Mouse (Mus musculus) midbrain, embryonic 14.5 days (tissue): Measurements from ENCODE around the gene Rnase12. TPM values are rescaled to one million over a fixed set of nuclear protein-coding genes. Genes with fewer than 3 reads are reported as not detected.

Experiments used
- ATAC-seq: fragments of 200-750 bp; cut with Nextera tagmentation; 2 replicates; pipeline ENCODE4 v1.8.0; 2017; ENCODE audit warnings: moderate number of reproducible peaks, moderate library complexity; ENCODE audit not compliant: low FRiP score, low TSS enrichment
- DNase-seq: peaks from one replicate; pipeline ENCODE4 v3.0.0-alpha.2; 2015
- H3K27ac ChIP-seq: fragments of 300-500 bp; sonication (generic); replicated peaks from 2 replicates; pipeline ENCODE4 v1.5.1; 2014; ENCODE audit warnings: mild to moderate bottlenecking, low read depth, low read length, moderate library complexity
- H3K27me3 ChIP-seq: fragments of 300-500 bp; sonication (generic); 2 replicates; pipeline ENCODE4 v1.6.1; 2014; ENCODE audit warnings: low read length, control low read depth, mixed read lengths; ENCODE audit not compliant: control insufficient read depth, insufficient read depth
- H3K36me3 ChIP-seq: fragments of 300-500 bp; sonication (generic); 2 replicates; pipeline ENCODE4 v1.6.1; 2014; ENCODE audit warnings: low read length, control low read depth; ENCODE audit not compliant: control insufficient read depth, insufficient read depth
- H3K4me1 ChIP-seq: fragments of 300-500 bp; sonication (generic); 2 replicates; pipeline ENCODE4 v1.6.1; 2014; ENCODE audit warnings: mild to moderate bottlenecking, antibody characterized with exemption, low read length, control low read depth; ENCODE audit not compliant: control insufficient read depth, insufficient read depth
- H3K4me2 ChIP-seq: fragments of 300-500 bp; sonication (generic); 2 replicates; pipeline ENCODE4 v1.6.1; 2014; ENCODE audit warnings: mild to moderate bottlenecking, low read length, moderate library complexity
- H3K4me3 ChIP-seq: fragments of 300-500 bp; sonication (generic); replicated peaks from 2 replicates; pipeline ENCODE4 v1.5.1; 2014; ENCODE audit warnings: low read depth, low read length
- H3K9ac ChIP-seq: fragments of 300-500 bp; sonication (generic); replicated peaks from 2 replicates; pipeline ENCODE4 v1.6.1; 2014; ENCODE audit warnings: mild to moderate bottlenecking, low read length, moderate library complexity
- H3K9me3 ChIP-seq: fragments of 300-500 bp; sonication (generic); 2 replicates; pipeline ENCODE4 v1.6.1; 2016; ENCODE audit warnings: low read length, control low read depth, mixed read lengths; ENCODE audit not compliant: control insufficient read depth
- WGBS: fragments of 180-500 bp; shearing (Covaris S2); extraction: QIAGEN DNeasy Blood & Tissue Kit; methylation state at CpG from one replicate; pipeline ENCODE4 v1.1.7; 2014; 5-methylcytosine and 5-hydroxymethylcytosine counted together
- polyA plus RNA-seq: library from polyadenylated mRNA; unstranded; fragments of >200 nt; fragmentation: Nextera tagmentation; extraction: Ambion mirVana; gene quantifications from 2 replicates; pipeline ENCODE4 v1.2.1, GENCODE M21; 2014

The Rnase12 gene
- polyA plus RNA-seq, 1 experiment from 2014 or later = 0.34 TPM

DNA sequence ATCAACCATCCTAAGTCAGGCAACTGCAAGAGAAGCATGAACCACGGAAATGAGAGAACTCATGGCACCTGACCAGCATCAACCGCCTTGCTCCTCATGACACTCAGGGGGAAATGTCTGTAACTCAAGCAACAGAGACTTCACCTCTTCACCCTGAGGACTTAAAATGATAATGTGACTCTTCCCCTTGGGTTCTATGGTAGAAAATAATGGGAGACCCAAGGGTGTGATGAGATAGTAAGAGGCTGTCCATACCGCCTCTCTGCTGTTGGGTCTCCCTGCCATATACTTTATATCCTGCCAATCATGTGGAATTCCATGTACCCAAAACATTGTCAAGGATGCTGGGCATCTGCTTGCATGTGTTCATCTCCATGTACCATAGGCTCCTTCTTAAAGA is 16.9 kb upstream of the Rnase12 start, which contains the start of gene Olfr750:
TSS of gene Olfr750 (minus strand) at position 101 of the 400 bp plus-strand sequence.
- Histone ChIP-seq H3K9me3 (no peaks in the 10 kb centered on the region), H3K27me3 (no peaks in the 10 kb centered on the region), H3K27ac (no peak within 1 kb of the TSS), H3K36me3 (no peaks in the 10 kb centered on the region), H3K4me3 (no peak within 1 kb of the TSS), H3K9ac (no peak within 1 kb of the TSS), H3K4me1 (no peaks in the 10 kb centered on the region), H3K4me2 (no peak within 1 kb of the TSS)
- 87% methylated on average over 3 of the region's 3 CpGs for WGBS
- ATAC-seq (no peak), DNase-seq (no peak)

DNA sequence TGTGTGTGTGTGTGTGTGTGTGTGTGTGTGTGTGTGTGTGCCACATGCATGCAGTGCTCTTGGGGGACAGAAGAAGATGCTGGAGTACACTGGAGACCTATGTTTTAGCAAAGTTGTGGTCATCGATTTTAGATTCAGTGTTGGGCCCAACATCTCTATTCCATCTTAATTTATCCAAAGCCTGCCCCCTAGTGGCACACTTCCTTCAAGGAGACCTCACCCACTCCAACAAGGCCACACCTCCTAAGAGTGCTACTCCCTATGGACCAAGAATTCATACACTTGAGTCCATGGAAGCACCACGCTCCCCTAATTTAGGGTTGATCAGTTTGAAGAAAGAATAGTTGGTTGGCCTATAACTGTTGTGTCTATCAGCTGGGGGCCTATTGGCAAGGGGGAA is 12.2 kb upstream of the Rnase12 start:
- Histone ChIP-seq H3K27ac (no peak overlapping the region), H3K4me2 (no peak overlapping the region), H3K36me3 (no peaks in the 10 kb centered on the region), H3K9ac (no peak overlapping the region), H3K9me3 (no peaks in the 10 kb centered on the region), H3K27me3 (no peaks in the 10 kb centered on the region), H3K4me3 (no peak overlapping the region), H3K4me1 (peaks cover 6% of the 10 kb centered on the region)
- DNase-seq (peak; percentile 36), ATAC-seq (no peak)
- 94% methylated on average over 2 of the region's 2 CpGs for WGBS

DNA sequence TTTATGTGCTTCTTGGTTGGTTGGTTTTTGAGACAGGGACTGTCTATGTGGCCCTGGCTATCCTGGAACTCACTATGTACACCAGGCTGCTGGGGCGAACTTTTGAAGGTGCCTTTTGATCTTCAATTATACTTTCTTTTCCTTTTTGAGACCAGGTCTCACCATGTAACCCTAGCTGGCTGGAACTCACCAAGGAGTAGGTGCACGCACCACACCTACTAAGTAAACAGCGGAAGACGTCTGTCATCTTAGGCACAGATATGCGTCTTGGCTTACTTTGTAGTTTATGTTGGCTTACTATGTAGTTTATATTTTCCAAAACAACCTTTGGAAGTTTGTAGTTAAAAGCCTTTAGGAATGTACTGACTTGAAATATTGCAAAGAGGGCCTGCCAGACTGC is 11.5 kb upstream of the Rnase12 start:
- Histone ChIP-seq H3K36me3 (no peaks in the 10 kb centered on the region), H3K9me3 (no peaks in the 10 kb centered on the region), H3K27ac (no peak overlapping the region), H3K4me2 (no peak overlapping the region), H3K27me3 (no peaks in the 10 kb centered on the region), H3K4me1 (peaks cover 6% of the 10 kb centered on the region), H3K9ac (no peak overlapping the region), H3K4me3 (no peak overlapping the region)
- DNase-seq (no peak), ATAC-seq (no peak)
- 92% methylated on average over 5 of the region's 5 CpGs for WGBS

DNA sequence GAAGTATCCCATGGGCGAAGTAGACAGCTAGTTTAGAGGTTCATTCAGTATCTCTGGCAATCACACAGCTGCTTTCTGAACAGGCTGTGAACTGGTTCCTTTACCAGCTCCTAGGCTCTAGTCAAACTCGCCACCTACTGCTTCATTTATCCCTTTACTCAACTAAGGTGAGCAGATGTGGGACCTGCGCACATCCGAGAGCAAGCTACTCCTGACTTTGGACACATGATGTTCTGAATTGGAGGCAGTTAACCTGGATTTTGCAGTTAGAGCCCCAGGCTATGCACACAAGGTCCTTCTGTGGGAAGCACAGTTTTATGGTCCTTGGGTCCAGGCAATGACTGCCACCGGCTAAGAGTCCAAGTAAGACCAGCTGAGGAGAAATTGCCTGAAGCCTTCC is 3.3 kb upstream of the Rnase12 start:
- no peaks in the 10 kb centered on the region for H3K27me3 ChIP-seq
- H3K9ac ChIP-seq = no peak overlapping the region
- 84% methylated on average over 5 of the region's 5 CpGs for WGBS
- H3K4me2 ChIP-seq = no peak overlapping the region
- ATAC-seq = no peak
- no peak overlapping the region for H3K27ac ChIP-seq
- no peaks in the 10 kb centered on the region for H3K4me1 ChIP-seq
- H3K4me3 ChIP-seq = no peak overlapping the region
- H3K36me3 ChIP-seq = no peaks in the 10 kb centered on the region
- H3K9me3 ChIP-seq = no peaks in the 10 kb centered on the region
- no peak for DNase-seq

DNA sequence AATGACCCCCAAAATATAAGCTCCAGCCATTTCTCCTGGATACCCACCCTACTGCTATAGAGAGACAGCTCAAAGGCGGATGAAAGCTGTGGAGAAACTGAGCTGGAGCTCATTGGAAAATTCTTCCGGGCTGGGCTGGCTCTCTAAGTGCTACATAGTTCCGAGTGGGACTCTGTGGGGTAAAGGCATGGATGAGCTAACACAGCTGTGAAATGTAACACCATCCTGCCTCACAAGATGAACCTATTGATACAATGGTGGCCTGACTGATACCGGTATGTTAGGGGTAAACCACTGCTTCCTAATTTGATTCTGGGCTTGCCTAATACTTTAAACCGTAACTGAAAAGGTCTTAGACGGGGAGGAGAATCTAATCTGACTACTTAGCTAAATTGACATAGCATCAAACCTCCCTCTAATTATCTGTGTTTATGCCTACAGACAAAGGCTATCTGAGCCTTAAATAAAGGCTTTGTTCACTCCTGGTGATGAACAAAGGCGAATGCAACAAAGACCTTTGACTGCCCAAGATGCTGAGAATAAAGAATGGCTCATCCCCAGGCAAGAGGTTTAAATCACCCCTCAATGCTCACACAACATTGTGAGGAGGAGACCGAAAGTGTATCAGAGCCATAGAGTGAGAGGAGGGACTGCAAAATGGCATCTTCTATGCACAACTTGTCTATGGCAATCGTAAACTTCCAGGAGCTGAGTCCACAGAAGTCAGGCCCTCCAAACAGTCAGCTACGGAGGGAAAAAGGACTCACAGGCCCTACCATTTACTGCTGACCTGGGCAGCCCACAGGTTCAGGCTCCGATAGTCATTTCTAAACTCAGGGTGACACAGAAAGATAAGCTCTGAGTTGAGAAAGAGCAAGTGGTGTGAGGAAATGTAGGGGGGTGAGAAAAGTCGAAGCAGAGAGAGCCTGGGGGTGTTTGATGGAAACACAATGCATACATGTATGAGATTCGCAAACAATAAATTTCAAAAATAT is 2.9 kb downstream of the Rnase12 start:
- no peaks in the 10 kb centered on the region for H3K9me3 ChIP-seq
- ATAC-seq = no peak
- H3K36me3 ChIP-seq = no peaks in the 10 kb centered on the region
- WGBS = 18% methylated on average over 13 of the region's 13 CpGs
- H3K27me3 ChIP-seq = no peaks in the 10 kb centered on the region
- H3K4me2 ChIP-seq = no peak overlapping the region
- no peak overlapping the region for H3K4me3 ChIP-seq
- H3K4me1 ChIP-seq = no peaks in the 10 kb centered on the region
- H3K9ac ChIP-seq = no peak overlapping the region
- no peak overlapping the region for H3K27ac ChIP-seq
- no peak for DNase-seq

DNA sequence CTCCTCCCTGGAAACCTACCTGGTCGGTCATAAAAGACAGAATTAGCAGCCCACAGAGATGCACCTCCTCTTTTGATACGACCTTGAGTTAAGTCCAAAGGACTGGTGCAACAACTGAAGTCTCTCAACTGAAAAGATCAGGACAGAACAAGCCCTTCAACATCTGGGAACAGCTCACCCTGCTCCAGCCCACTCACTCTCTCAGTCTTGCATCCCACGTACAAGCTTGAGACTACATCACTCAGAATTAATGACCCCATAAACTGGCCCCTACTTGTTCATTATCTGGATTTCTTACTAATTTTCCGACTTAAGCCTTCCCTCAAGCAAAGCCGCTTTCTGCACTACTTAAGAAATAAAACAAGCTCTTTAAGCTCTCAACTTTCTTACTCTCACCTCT is 4.3 kb downstream of the Rnase12 start:
- H3K36me3 ChIP-seq = no peaks in the 10 kb centered on the region
- no peak overlapping the region for H3K4me2 ChIP-seq
- no peaks in the 10 kb centered on the region for H3K27me3 ChIP-seq
- no peak overlapping the region for H3K4me3 ChIP-seq
- no peak overlapping the region for H3K9ac ChIP-seq
- 63% methylated on average over 5 of the region's 5 CpGs for WGBS
- H3K9me3 ChIP-seq = no peaks in the 10 kb centered on the region
- ATAC-seq = no peak
- no peaks in the 10 kb centered on the region for H3K4me1 ChIP-seq
- H3K27ac ChIP-seq = no peak overlapping the region
- no peak for DNase-seq

DNA sequence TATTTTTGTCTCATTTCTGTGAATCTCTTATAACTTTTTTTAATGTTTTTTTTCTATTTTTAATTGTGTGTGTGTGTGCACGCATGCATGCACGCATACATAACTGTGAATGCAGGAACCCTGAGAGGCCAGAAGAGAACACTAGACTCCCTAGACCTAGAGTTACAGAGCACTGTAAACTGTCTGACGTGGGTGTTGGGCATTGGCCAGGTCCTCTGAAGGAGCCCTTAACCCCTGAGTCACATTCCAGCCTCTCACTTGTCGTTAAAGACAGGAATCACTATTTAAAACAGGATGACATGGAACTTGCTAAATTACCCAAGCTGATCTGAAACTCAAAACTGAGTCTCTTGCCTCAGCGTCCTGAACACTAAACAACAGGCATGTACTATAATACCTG is 5.5 kb downstream of the Rnase12 start:
- DNase-seq (no peak), ATAC-seq (no peak)
- no peak overlapping the region for H3K27ac ChIP-seq
- no peak overlapping the region for H3K9ac ChIP-seq
- H3K27me3 ChIP-seq = no peaks in the 10 kb centered on the region
- H3K36me3 ChIP-seq = no peaks in the 10 kb centered on the region
- WGBS = 75% methylated on average over 5 of the region's 5 CpGs
- H3K4me1 ChIP-seq = no peaks in the 10 kb centered on the region
- H3K4me3 ChIP-seq = no peak overlapping the region
- H3K4me2 ChIP-seq = no peak overlapping the region
- H3K9me3 ChIP-seq = no peaks in the 10 kb centered on the region

DNA sequence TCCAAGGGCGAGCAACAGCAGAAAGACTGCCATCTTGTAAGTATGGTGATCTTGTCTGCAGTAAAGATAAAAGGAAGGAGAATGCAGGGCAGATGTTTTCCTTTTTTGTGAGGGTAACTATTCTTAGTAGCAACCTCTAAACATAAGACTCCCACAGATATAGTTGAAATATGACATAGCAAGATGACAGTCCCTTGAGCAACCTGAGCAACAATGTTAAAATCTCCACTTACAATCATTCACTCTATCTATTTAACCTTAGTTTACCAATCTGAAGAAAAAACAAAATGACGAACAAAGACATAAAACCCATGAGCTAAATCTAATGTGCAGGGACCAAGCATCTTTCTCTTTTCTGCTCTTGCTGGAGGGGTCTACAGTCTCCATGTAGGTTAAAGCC is 7.4 kb downstream of the Rnase12 start, which contains the start of gene Rnase11:
TSS of gene Rnase11 (minus strand) at position 101 of the 400 bp plus-strand sequence.
- DNase-seq = no peak
- Histone ChIP-seq H3K27ac (no peak within 1 kb of the TSS), H3K9me3 (no peaks in the 10 kb centered on the region), H3K9ac (no peak within 1 kb of the TSS), H3K4me1 (no peaks in the 10 kb centered on the region), H3K36me3 (no peaks in the 10 kb centered on the region), H3K27me3 (no peaks in the 10 kb centered on the region), H3K4me3 (no peak within 1 kb of the TSS), H3K4me2 (no peak within 1 kb of the TSS)
- WGBS = 91% methylated on average over 2 of the region's 2 CpGs
- ATAC-seq = no peak

DNA sequence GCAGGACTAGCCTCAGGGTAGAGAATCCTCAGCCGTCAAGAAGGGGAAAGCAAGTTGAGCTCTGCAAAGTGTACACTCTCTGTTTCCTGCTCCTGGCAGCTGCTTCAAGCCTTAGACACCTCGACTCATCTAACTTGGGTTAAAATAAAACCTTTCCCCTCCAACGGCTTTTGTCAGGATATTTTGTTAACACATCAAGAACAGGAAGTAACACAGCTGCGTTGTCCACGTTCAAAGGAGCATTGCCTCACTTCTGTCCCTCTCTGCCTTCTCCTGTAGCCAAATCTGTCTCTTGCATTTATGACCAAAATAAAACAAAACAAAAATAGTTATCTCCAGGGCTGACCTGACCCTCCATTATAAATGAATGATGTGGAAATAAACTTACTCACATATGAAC is 9.6 kb downstream of the Rnase12 start:
- Histone ChIP-seq H3K36me3 (no peaks in the 10 kb centered on the region), H3K27ac (no peak overlapping the region), H3K4me1 (no peaks in the 10 kb centered on the region), H3K27me3 (no peaks in the 10 kb centered on the region), H3K9me3 (no peaks in the 10 kb centered on the region), H3K9ac (no peak overlapping the region), H3K4me2 (no peak overlapping the region), H3K4me3 (no peak overlapping the region)
- no peak for ATAC-seq
- no peak for DNase-seq
- WGBS = 78% methylated on average over 5 of the region's 5 CpGs
